12 mouse cellular contexts compared by ENCODE assay signal in genomic region chr2:161302796-161303195, GRCm38 (mm10).
"Had no signal": no experiment of that assay in that cellular context is flagged by ENCODE, and none has a peak within 500 bp of the region (broad histone marks: within the 10 kb centered on the region; RNA-seq: fewer than 3 reads in every experiment).

No protein-coding gene starts in this region.

- H3K9ac ChIP-seq: limb, embryonic 12.5 days; liver, embryonic 13.5 days; liver, postnatal 0 days had no signal

- H3K27ac ChIP-seq: kidney, postnatal 0 days; limb, embryonic 12.5 days; liver, embryonic 13.5 days; stomach, postnatal 0 days had no signal

- H3K9me3 ChIP-seq: limb, embryonic 12.5 days; liver, embryonic 13.5 days had no signal

- DNase-seq: kidney, adult 9 months; kidney, postnatal 36 days; layer of hippocampus, adult 9-11 months; layer of hippocampus, postnatal 36 days; liver; liver, embryonic 13.5 days; liver, postnatal 0 days; lung, postnatal 36 days; thymus, postnatal 4 days had no signal

- H3K4me3 ChIP-seq: limb, embryonic 12.5 days; liver, embryonic 13.5 days had no signal

- H3K27me3 ChIP-seq: limb, embryonic 12.5 days; liver, embryonic 13.5 days had no signal

- H3K4me2 ChIP-seq: limb, embryonic 12.5 days; liver, embryonic 13.5 days had no signal

- H3K4me1 ChIP-seq: liver, embryonic 13.5 days had no signal

- H3K36me3 ChIP-seq: limb, embryonic 12.5 days; liver, embryonic 13.5 days had no signal

- ATAC-seq: liver, postnatal 0 days had no signal
